Mouse (Mus musculus) forebrain, embryonic 15.5 days (tissue): Measurements from ENCODE around the gene Set. TPM values are rescaled to one million over a fixed set of nuclear protein-coding genes. Genes with fewer than 3 reads are reported as not detected.
A peak's percentile ranks its signal among the peaks of the same experiment; 100 is the strongest.

Experiments
- ATAC-seq: fragments of 200-750 bp; cut with Nextera tagmentation; replicated peaks from 2 replicates; pipeline ENCODE4 v1.8.0; 2017; ENCODE audit warnings: mild to moderate bottlenecking, moderate TSS enrichment, moderate library complexity
- H3K27ac ChIP-seq: fragments of 300-500 bp; sonication (generic); replicated peaks from 2 replicates; pipeline ENCODE4 v1.5.1; 2015; ENCODE audit warnings: mild to moderate bottlenecking, inconsistent platforms
- H3K27me3 ChIP-seq: fragments of 300-500 bp; sonication (generic); 2 replicates; pipeline ENCODE4 v1.6.1; 2015; ENCODE audit warnings: inconsistent platforms
- H3K36me3 ChIP-seq: fragments of 300-500 bp; sonication (generic); 2 replicates; pipeline ENCODE4 v1.6.1; 2015; ENCODE audit warnings: mild to moderate bottlenecking, inconsistent platforms
- H3K4me1 ChIP-seq: fragments of 300-500 bp; sonication (generic); 2 replicates; pipeline ENCODE4 v1.6.1; 2015; ENCODE audit warnings: inconsistent platforms
- H3K4me2 ChIP-seq: fragments of 300-500 bp; sonication (generic); replicated peaks from 2 replicates; pipeline ENCODE4 v1.6.1; 2015; ENCODE audit warnings: mild to moderate bottlenecking, inconsistent platforms
- H3K4me3 ChIP-seq: fragments of 300-500 bp; sonication (generic); 2 replicates; pipeline ENCODE4 v1.5.1; 2015; ENCODE audit warnings: mild to moderate bottlenecking, inconsistent platforms
- H3K9ac ChIP-seq: fragments of 300-500 bp; sonication (generic); replicated peaks from 2 replicates; pipeline ENCODE4 v1.6.1; 2015; ENCODE audit warnings: mild to moderate bottlenecking, inconsistent platforms
- H3K9me3 ChIP-seq: fragments of 300-500 bp; sonication (generic); 2 replicates; pipeline ENCODE4 v1.6.1; 2016; ENCODE audit warnings: inconsistent platforms
- WGBS: fragments of 180-500 bp; shearing (Covaris S2); methylation state at CpG from one replicate; pipeline ENCODE4 v1.1.7; 2015; ENCODE audit warnings: mixed read lengths; 5-methylcytosine and 5-hydroxymethylcytosine counted together
- polyA plus RNA-seq: library from polyadenylated mRNA; unstranded; fragments of >200 nt; fragmentation: Nextera tagmentation; extraction: Ambion mirVana; gene quantifications from 2 replicates; pipeline ENCODE4 v1.2.1, GENCODE M21; 2015

Gene Set
- polyA plus RNA-seq, 1 experiment from 2014 or later, result 445 TPM

GRCm38 (mm10) chr2:30095882-30096527 is 38.8 kb downstream of the Set start:
- Histone ChIP-seq H3K9me3 (no peaks in the 10 kb centered on the region), H3K36me3 (peaks cover 34% of the 10 kb centered on the region), H3K4me2 (no peak overlapping the region), H3K4me1 (peaks cover 22% of the 10 kb centered on the region), H3K4me3 (no peak overlapping the region), H3K27me3 (no peaks in the 10 kb centered on the region), H3K27ac (no peak overlapping the region), H3K9ac (no peak overlapping the region)
- ATAC-seq, result no peak
- 76% methylated on average over 2 of the region's 2 CpGs for WGBS

DNA sequence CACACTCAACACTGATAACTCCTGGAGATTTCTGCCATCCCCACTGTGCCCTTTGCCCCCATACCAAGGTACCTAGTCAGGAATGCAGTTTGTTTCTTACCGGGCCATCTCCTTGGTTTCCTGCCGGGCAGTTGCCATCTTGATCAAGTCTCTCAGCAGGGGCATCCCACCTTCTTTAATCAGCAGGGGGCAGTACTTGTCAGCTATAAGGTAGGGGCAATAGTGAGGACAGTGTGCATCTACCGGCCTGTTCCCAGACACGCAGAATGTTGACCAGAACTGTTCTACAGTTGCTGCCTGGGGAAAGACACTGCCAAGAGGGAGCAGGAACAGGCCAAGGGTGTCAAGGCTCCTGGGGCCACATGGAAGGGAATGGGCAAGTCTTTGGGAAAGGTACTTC is 43.0 kb downstream of the Set start:
- ATAC-seq, result no peak
- Histone ChIP-seq H3K36me3 (peaks cover 63% of the 10 kb centered on the region), H3K4me2 (no peak overlapping the region), H3K9me3 (no peaks in the 10 kb centered on the region), H3K27ac (no peak overlapping the region), H3K4me1 (no peaks in the 10 kb centered on the region), H3K4me3 (no peak overlapping the region), H3K9ac (no peak overlapping the region), H3K27me3 (no peaks in the 10 kb centered on the region)
- WGBS, result 75% methylated on average over 4 of the region's 4 CpGs

DNA sequence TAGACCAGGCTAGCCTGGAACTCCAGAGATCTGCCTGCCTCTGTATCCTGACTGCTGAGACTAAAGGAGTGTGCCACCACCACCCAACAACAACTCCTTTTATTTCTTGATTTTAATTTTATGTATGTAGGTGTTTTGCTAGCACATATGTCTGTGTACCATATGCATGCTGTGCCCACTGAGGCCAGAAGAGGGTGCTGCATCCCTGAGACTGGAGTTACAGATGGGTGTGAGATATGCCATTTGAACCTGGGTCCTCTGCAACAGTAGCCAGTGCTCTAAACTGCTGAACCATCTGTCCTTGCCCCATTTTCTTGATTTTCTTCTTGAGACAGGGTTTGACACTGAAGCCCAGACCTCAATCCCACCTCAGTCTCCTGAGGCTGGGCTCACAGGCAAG is 49.2 kb downstream of the Set start:
- no peak overlapping the region for H3K4me3 ChIP-seq
- no peak overlapping the region for H3K27ac ChIP-seq
- H3K36me3 ChIP-seq, result peaks cover 87% of the 10 kb centered on the region
- ATAC-seq, result no peak
- no peaks in the 10 kb centered on the region for H3K27me3 ChIP-seq
- H3K4me2 ChIP-seq, result no peak overlapping the region
- H3K4me1 ChIP-seq, result no peaks in the 10 kb centered on the region
- no peaks in the 10 kb centered on the region for H3K9me3 ChIP-seq
- no peak overlapping the region for H3K9ac ChIP-seq

DNA sequence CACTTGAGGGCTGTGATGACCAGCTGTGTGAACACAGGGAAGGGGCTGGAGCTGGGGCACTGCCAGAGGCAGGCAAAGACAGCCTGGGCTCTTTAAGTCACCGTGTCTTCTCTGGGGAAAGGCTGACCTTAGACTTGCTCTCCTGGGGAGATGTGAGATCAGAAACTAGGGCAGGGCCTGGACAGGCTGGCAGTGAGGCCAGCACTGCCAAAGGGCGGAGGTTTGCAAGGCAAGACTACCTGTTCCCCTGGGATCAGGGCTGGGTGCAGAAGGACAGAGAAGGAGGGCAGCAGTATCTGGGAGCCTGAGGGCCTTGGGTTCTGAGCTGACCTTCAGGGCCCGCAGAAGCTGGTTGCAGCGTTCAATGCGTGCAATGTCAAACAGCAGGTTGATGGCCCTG is 50.5 kb downstream of the Set start:
- peaks cover 85% of the 10 kb centered on the region for H3K36me3 ChIP-seq
- 94% methylated on average over 5 of the region's 5 CpGs for WGBS
- no peaks in the 10 kb centered on the region for H3K4me1 ChIP-seq
- no peak overlapping the region for H3K27ac ChIP-seq
- H3K27me3 ChIP-seq, result no peaks in the 10 kb centered on the region
- no peak for ATAC-seq
- no peak overlapping the region for H3K4me3 ChIP-seq
- no peaks in the 10 kb centered on the region for H3K9me3 ChIP-seq
- H3K9ac ChIP-seq, result no peak overlapping the region
- H3K4me2 ChIP-seq, result no peak overlapping the region

DNA sequence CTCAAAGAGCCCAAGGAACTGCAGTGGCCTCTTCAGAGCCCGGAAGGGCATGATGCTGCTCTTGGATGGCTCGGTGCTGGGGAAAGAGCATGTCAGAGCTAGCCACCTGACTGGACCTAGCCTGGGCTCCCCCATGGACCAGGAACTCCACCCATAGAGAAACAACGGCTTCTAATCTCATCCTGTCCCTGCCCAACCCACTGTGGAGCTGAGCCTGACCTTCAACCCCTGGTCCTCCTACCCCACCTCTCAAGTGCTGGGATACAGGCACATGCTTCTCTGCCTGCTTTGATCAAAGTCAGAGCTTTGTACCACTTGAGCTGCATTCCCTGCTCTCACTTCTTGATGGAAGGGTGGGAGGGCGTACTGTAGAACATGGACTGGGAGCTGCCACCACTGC is 51.1 kb downstream of the Set start:
- H3K4me2 ChIP-seq, result no peak overlapping the region
- 87% methylated on average over 4 of the region's 4 CpGs for WGBS

GRCm38 (mm10) chr2:30111500-30111899 is 54.3 kb downstream of the Set start:
- Histone ChIP-seq H3K4me2 (no peak overlapping the region), H3K27ac (no peak overlapping the region), H3K9me3 (no peaks in the 10 kb centered on the region), H3K4me1 (no peaks in the 10 kb centered on the region), H3K27me3 (no peaks in the 10 kb centered on the region), H3K9ac (no peak overlapping the region), H3K4me3 (no peak overlapping the region), H3K36me3 (peaks cover 64% of the 10 kb centered on the region)
- 96% methylated on average over 2 of the region's 2 CpGs for WGBS
- ATAC-seq, result no peak

More for the DNA sequence above, 51.1 kb downstream of the Set start:
- Histone ChIP-seq H3K27me3 (no peaks in the 10 kb centered on the region), H3K4me1 (no peaks in the 10 kb centered on the region), H3K9ac (no peak overlapping the region), H3K36me3 (peaks cover 84% of the 10 kb centered on the region), H3K9me3 (no peaks in the 10 kb centered on the region), H3K27ac (no peak overlapping the region), H3K4me3 (no peak overlapping the region)
- ATAC-seq, result no peak

DNA sequence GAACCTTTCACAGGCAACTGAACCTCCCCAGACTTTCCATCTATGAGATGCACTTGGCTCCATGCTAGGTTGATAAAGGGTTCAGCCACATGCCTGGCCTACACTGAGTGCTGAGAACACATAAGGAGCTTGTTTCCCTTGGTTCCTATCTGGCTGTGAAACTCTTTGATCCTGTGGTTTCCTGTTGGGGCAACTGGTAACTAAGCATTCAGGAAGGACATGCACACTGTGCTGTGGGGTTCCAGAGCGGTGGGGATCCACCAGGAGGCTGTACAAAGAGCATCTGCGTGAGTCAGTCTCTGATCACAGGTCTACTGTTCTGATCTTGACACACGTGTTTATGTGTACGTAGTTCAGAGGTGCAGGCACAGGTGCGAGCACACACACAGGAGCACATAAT is 55.4 kb downstream of the Set start:
- Histone ChIP-seq H3K27ac (no peak overlapping the region), H3K36me3 (peaks cover 53% of the 10 kb centered on the region), H3K4me2 (no peak overlapping the region), H3K4me3 (no peak overlapping the region), H3K27me3 (no peaks in the 10 kb centered on the region), H3K9ac (no peak overlapping the region), H3K4me1 (no peaks in the 10 kb centered on the region), H3K9me3 (no peaks in the 10 kb centered on the region)
- 93% methylated on average over 5 of the region's 5 CpGs for WGBS
- no peak for ATAC-seq

GRCm38 (mm10) chr2:30119641-30120051 is 62.5 kb downstream of the Set start:
- 5% methylated on average over 6 of the region's 6 CpGs for WGBS
- peak; percentile 55 for ATAC-seq
- H3K27ac ChIP-seq, result peak overlapping the region; percentile 75
- no peak overlapping the region for H3K9ac ChIP-seq
- H3K9me3 ChIP-seq, result no peaks in the 10 kb centered on the region
- no peaks in the 10 kb centered on the region for H3K27me3 ChIP-seq
- H3K4me2 ChIP-seq, result peak overlapping the region; percentile 17
- no peaks in the 10 kb centered on the region for H3K36me3 ChIP-seq
- H3K4me1 ChIP-seq, result peaks cover 38% of the 10 kb centered on the region
- no peak overlapping the region for H3K4me3 ChIP-seq

- 78% methylated on average over 4 of the region's 4 CpGs for WGBS
- Histone ChIP-seq H3K27me3 (no peaks in the 10 kb centered on the region), H3K9me3 (no peaks in the 10 kb centered on the region), H3K27ac (peak overlapping the region; percentile 75), H3K36me3 (no peaks in the 10 kb centered on the region), H3K4me3 (no peak overlapping the region), H3K9ac (no peak overlapping the region), H3K4me2 (no peak overlapping the region), H3K4me1 (peaks cover 45% of the 10 kb centered on the region)
- no peak for ATAC-seq
These were observed 63.1 kb downstream of the Set start for GRCm38 (mm10) chr2:30120269-30120668.

Other genes starting within 250 kb of the Set start
- 19.2 and 21.2 TPM in 2 replicates for gene Urm1, start 237.3 kb upstream of the Set start, polyA plus RNA-seq
- 6.8 and 7.2 TPM in 2 replicates for gene Cercam, start 188.2 kb upstream of the Set start, polyA plus RNA-seq
- gene Odf2, start 168.2 kb upstream of the Set start, polyA plus RNA-seq, result 67.9 and 74.8 TPM in 2 replicates
- 92.6 and 95.7 TPM in 2 replicates for gene Gle1, start 122.0 kb upstream of the Set start, polyA plus RNA-seq
- 224 and 227 TPM in 2 replicates for gene Sptan1, start 91.8 kb upstream of the Set start, polyA plus RNA-seq
- gene Wdr34, start 8.5 kb upstream of the Set start, polyA plus RNA-seq, result 70.1 and 76.2 TPM in 2 replicates
- 3.5 and 3.9 TPM in 2 replicates for gene Pkn3, start 20.3 kb downstream of the Set start, polyA plus RNA-seq
- 16.7 and 18.6 TPM in 2 replicates for gene Zdhhc12, start 36.3 kb downstream of the Set start, polyA plus RNA-seq
- 14.5 and 15.0 TPM in 2 replicates for gene Zer1, start 67.2 kb downstream of the Set start, polyA plus RNA-seq
- gene Tbc1d13, start 76.4 kb downstream of the Set start, polyA plus RNA-seq, result 9.7 and 10.9 TPM in 2 replicates
- gene Endog, start 114.1 kb downstream of the Set start, polyA plus RNA-seq, result 13.6 and 14.7 TPM in 2 replicates
- gene Spout1, start 121.1 kb downstream of the Set start, polyA plus RNA-seq, result 62.4 and 63.3 TPM in 2 replicates
- gene Kyat1, start 148.5 kb downstream of the Set start, polyA plus RNA-seq, result 14.3 and 15.7 TPM in 2 replicates
- gene Lrrc8a, start 180.3 kb downstream of the Set start, polyA plus RNA-seq, result 57.6 and 58.2 TPM in 2 replicates
- gene Gm28035, start 183.2 kb downstream of the Set start, polyA plus RNA-seq, result 0.64 and 0.70 TPM in 2 replicates
- 7.9 and 8.5 TPM in 2 replicates for gene Phyhd1, start 208.8 kb downstream of the Set start, polyA plus RNA-seq
- not detected in 2 replicates for gene Gm28038, start 223.7 kb downstream of the Set start, polyA plus RNA-seq
- 31.4 and 34.1 TPM in 2 replicates for gene Dolk, start 229.0 kb downstream of the Set start, polyA plus RNA-seq
- 22.0 and 23.5 TPM in 2 replicates for gene Nup188, start 229.0 kb downstream of the Set start, polyA plus RNA-seq